Mouse (Mus musculus): ENCODE measurements around the gene Gstp3.

Gene Gstp3

GRCm38 (mm10) chr19:4096642-4097440 lies 37.5 kb upstream of the Gstp3 start, which contains the start of gene Cdk2ap2:
Gene Cdk2ap2 (plus strand): TSS chr19:4097182.
- DNase-seq (ENCODE audit: low read depth, low spot score), result peak; percentile 99
- H3K36me3 ChIP-seq (ENCODE audit: control insufficient read depth, insufficient read depth, low read length, poor library complexity, severe bottlenecking), result no peaks in the 10 kb centered on the region
- H3K27me3 ChIP-seq (ENCODE audit: control insufficient read depth, insufficient read depth, low read length, poor library complexity, severe bottlenecking), result no peaks in the 10 kb centered on the region

- H3K36me3 ChIP-seq (ENCODE audit: control insufficient read depth, insufficient read depth, low read length, poor library complexity, severe bottlenecking), result no peaks in the 10 kb centered on the region
- no peak for DNase-seq (ENCODE audit: low read depth, low spot score)
- no peaks in the 10 kb centered on the region for H3K27me3 ChIP-seq (ENCODE audit: control insufficient read depth, insufficient read depth, low read length, poor library complexity, severe bottlenecking)
Measured at GRCm38 (mm10) chr19:4095802-4096201, 36.4 kb upstream of the Gstp3 start.

GRCm38 (mm10) chr19:4094774-4095303 lies 35.5 kb upstream of the Gstp3 start:
- Histone ChIP-seq H3K27me3 (ENCODE audit: control insufficient read depth, insufficient read depth, low read length, poor library complexity, severe bottlenecking) (no peaks in the 10 kb centered on the region), H3K36me3 (ENCODE audit: control insufficient read depth, insufficient read depth, low read length, poor library complexity, severe bottlenecking) (no peaks in the 10 kb centered on the region)
- DNase-seq (ENCODE audit: low read depth, low spot score), result no peak

- Histone ChIP-seq H3K27me3 (ENCODE audit: control insufficient read depth, insufficient read depth, low read length, poor library complexity, severe bottlenecking) (no peaks in the 10 kb centered on the region), H3K36me3 (ENCODE audit: control insufficient read depth, insufficient read depth, low read length, poor library complexity, severe bottlenecking) (no peaks in the 10 kb centered on the region)
- DNase-seq (ENCODE audit: low read depth, low spot score), result no peak
Measured at GRCm38 (mm10) chr19:4094348-4094747, 35.0 kb upstream of the Gstp3 start.

GRCm38 (mm10) chr19:4093772-4094171 lies 34.4 kb upstream of the Gstp3 start:
- no peaks in the 10 kb centered on the region for H3K36me3 ChIP-seq (ENCODE audit: control insufficient read depth, insufficient read depth, low read length, poor library complexity, severe bottlenecking)
- no peaks in the 10 kb centered on the region for H3K27me3 ChIP-seq (ENCODE audit: control insufficient read depth, insufficient read depth, low read length, poor library complexity, severe bottlenecking)
- DNase-seq (ENCODE audit: low read depth, low spot score), result no peak

GRCm38 (mm10) chr19:4092750-4093149 lies 33.4 kb upstream of the Gstp3 start:
- no peaks in the 10 kb centered on the region for H3K27me3 ChIP-seq (ENCODE audit: control insufficient read depth, insufficient read depth, low read length, poor library complexity, severe bottlenecking)
- H3K36me3 ChIP-seq (ENCODE audit: control insufficient read depth, insufficient read depth, low read length, poor library complexity, severe bottlenecking), result no peaks in the 10 kb centered on the region
- no peak for DNase-seq (ENCODE audit: low read depth, low spot score)

GRCm38 (mm10) chr19:4091383-4091782 lies 32.0 kb upstream of the Gstp3 start:
- H3K27me3 ChIP-seq (ENCODE audit: control insufficient read depth, insufficient read depth, low read length, poor library complexity, severe bottlenecking), result no peaks in the 10 kb centered on the region
- no peaks in the 10 kb centered on the region for H3K36me3 ChIP-seq (ENCODE audit: control insufficient read depth, insufficient read depth, low read length, poor library complexity, severe bottlenecking)
- no peak for DNase-seq (ENCODE audit: low read depth, low spot score)

GRCm38 (mm10) chr19:4090446-4090845 lies 31.1 kb upstream of the Gstp3 start:
- no peak for DNase-seq (ENCODE audit: low read depth, low spot score)

GRCm38 (mm10) chr19:4089128-4089527 lies 29.8 kb upstream of the Gstp3 start:
- H3K36me3 ChIP-seq (ENCODE audit: control insufficient read depth, insufficient read depth, low read length, poor library complexity, severe bottlenecking), result no peaks in the 10 kb centered on the region

More at GRCm38 (mm10) chr19:4090446-4090845, 31.1 kb upstream of the Gstp3 start:
- no peaks in the 10 kb centered on the region for H3K36me3 ChIP-seq (ENCODE audit: control insufficient read depth, insufficient read depth, low read length, poor library complexity, severe bottlenecking)
- no peaks in the 10 kb centered on the region for H3K27me3 ChIP-seq (ENCODE audit: control insufficient read depth, insufficient read depth, low read length, poor library complexity, severe bottlenecking)

GRCm38 (mm10) chr19:4088146-4088545 lies 28.8 kb upstream of the Gstp3 start:
- Histone ChIP-seq H3K27me3 (ENCODE audit: control insufficient read depth, insufficient read depth, low read length, poor library complexity, severe bottlenecking) (0 out of 2 replicates have a peak, but pooled peaks cover 2% of the 10 kb centered on the region), H3K36me3 (ENCODE audit: control insufficient read depth, insufficient read depth, low read length, poor library complexity, severe bottlenecking) (no peaks in the 10 kb centered on the region)
- no peak for DNase-seq (ENCODE audit: low read depth, low spot score)

More at GRCm38 (mm10) chr19:4089128-4089527, 29.8 kb upstream of the Gstp3 start:
- DNase-seq (ENCODE audit: low read depth, low spot score), result no peak
- 0 out of 2 replicates have a peak, but pooled peaks cover under 1% of the 10 kb centered on the region for H3K27me3 ChIP-seq (ENCODE audit: control insufficient read depth, insufficient read depth, low read length, poor library complexity, severe bottlenecking)

GRCm38 (mm10) chr19:4087090-4087489 lies 27.7 kb upstream of the Gstp3 start:
- H3K27me3 ChIP-seq (ENCODE audit: control insufficient read depth, insufficient read depth, low read length, poor library complexity, severe bottlenecking), result 0 out of 2 replicates have a peak, but pooled peaks cover 2% of the 10 kb centered on the region
- DNase-seq (ENCODE audit: low read depth, low spot score), result no peak
- H3K36me3 ChIP-seq (ENCODE audit: control insufficient read depth, insufficient read depth, low read length, poor library complexity, severe bottlenecking), result no peaks in the 10 kb centered on the region

- Histone ChIP-seq H3K27me3 (ENCODE audit: control insufficient read depth, insufficient read depth, low read length, poor library complexity, severe bottlenecking) (0 out of 2 replicates have a peak, but pooled peaks cover 2% of the 10 kb centered on the region), H3K36me3 (ENCODE audit: control insufficient read depth, insufficient read depth, low read length, poor library complexity, severe bottlenecking) (no peaks in the 10 kb centered on the region)
- no peak for DNase-seq (ENCODE audit: low read depth, low spot score)
Measured at GRCm38 (mm10) chr19:4086156-4086555, 26.8 kb upstream of the Gstp3 start.

GRCm38 (mm10) chr19:4084984-4085383 lies 25.6 kb upstream of the Gstp3 start:
- DNase-seq (ENCODE audit: low read depth, low spot score), result no peak
- H3K27me3 ChIP-seq (ENCODE audit: control insufficient read depth, insufficient read depth, low read length, poor library complexity, severe bottlenecking), result 0 out of 2 replicates have a peak, but pooled peaks cover 2% of the 10 kb centered on the region
- H3K36me3 ChIP-seq (ENCODE audit: control insufficient read depth, insufficient read depth, low read length, poor library complexity, severe bottlenecking), result no peaks in the 10 kb centered on the region

- 0 out of 2 replicates have a peak, but pooled peaks cover 2% of the 10 kb centered on the region for H3K27me3 ChIP-seq (ENCODE audit: control insufficient read depth, insufficient read depth, low read length, poor library complexity, severe bottlenecking)
- DNase-seq (ENCODE audit: low read depth, low spot score), result no peak
- no peaks in the 10 kb centered on the region for H3K36me3 ChIP-seq (ENCODE audit: control insufficient read depth, insufficient read depth, low read length, poor library complexity, severe bottlenecking)
Measured at GRCm38 (mm10) chr19:4083826-4084225, 24.5 kb upstream of the Gstp3 start.

GRCm38 (mm10) chr19:4083316-4083715 lies 23.9 kb upstream of the Gstp3 start:
- H3K36me3 ChIP-seq (ENCODE audit: control insufficient read depth, insufficient read depth, low read length, poor library complexity, severe bottlenecking), result no peaks in the 10 kb centered on the region
- H3K27me3 ChIP-seq (ENCODE audit: control insufficient read depth, insufficient read depth, low read length, poor library complexity, severe bottlenecking), result 0 out of 2 replicates have a peak, but pooled peaks cover 2% of the 10 kb centered on the region
- DNase-seq (ENCODE audit: low read depth, low spot score), result no peak

Measured in splenic B cell, adult 2 months (primary cell).